Mouse (Mus musculus): ENCODE results near the gene Clpb. TPM values are rescaled to one million over a fixed set of nuclear protein-coding genes. Genes with fewer than 3 reads are reported as not detected.

Gene Clpb
- polyA plus RNA-seq, 1 experiment, result 41.2 TPM

- TF ChIP-seq GATA1 (IDR thresholded peaks at IDR 0.05; ENCODE audit: low read length), result no peak
These were observed 32.0 kb downstream of the Clpb start for GRCm38 (mm10) chr7:101695483-101695882.

DNA sequence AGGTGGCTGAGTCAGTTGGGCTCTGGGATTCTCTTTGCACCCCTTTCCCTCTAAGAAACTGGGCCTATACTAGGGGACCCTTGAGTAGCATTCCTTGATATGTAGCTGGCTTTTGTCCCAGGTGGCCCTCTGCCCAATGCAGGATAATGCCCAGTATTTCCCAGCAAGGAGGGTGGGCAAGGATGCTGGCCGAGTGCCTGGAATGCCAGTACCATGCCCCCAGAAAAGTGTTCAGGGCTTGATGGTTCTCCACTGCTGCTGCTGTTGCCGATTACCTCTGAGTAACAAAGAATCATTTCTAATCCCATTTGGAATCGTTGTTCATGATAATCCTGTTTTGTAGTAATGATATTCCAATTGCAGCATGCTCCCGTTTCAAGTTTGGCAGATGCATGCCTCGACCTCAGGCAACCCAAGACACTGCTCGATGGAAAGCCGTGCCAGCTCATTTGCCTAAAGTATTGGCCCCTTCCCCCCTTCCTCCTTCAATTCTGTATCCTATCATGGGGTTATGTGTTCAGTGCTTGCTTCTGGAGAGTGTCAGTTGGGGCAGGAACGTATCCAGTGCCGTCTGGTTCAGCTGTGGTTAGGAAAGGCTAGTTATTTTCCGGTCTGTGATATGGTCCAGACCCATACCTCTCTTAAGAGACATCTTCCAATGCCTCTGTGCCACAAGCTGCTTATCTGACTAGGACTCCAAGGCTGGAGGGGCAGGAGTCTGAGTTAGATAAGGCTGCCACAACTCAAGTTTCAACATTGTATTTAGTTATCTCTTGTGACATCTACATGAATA, 33.7 kb downstream of the Clpb start:
- TF ChIP-seq GATA1 (IDR thresholded peaks at IDR 0.05; ENCODE audit: low read length), result peak; percentile 87

DNA sequence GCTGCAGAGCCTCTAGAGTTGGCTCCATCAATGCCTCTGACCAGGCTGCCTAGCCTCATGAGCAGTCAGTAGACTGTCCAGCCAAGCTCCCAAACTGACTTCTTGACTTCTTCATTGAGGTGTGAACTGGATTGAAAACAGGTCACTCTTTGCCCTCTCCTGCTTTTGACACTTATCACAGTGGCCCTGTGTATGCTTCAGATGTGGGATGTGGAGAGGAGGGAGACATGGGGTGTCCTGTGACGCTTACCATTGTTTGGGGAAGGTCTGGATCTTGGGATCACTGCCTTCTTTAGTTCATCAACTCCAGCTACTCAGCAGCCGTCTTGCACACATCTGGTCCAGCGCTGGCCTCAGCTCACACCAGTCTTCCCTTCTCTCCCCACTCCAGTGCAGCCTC, 36.9 kb downstream of the Clpb start:
- TF ChIP-seq GATA1 (IDR thresholded peaks at IDR 0.05; ENCODE audit: low read length), result no peak

- TF ChIP-seq GATA1 (IDR thresholded peaks at IDR 0.05; ENCODE audit: low read length), result no peak
These were observed 39.3 kb downstream of the Clpb start for GRCm38 (mm10) chr7:101702706-101703105.

- TF ChIP-seq GATA1 (IDR thresholded peaks at IDR 0.05; ENCODE audit: low read length), result no peak
These were observed 46.2 kb downstream of the Clpb start for GRCm38 (mm10) chr7:101709586-101709985.

GRCm38 (mm10) chr7:101710236-101710635, 46.8 kb downstream of the Clpb start:
- no peak for TF ChIP-seq GATA1 (IDR thresholded peaks at IDR 0.05; ENCODE audit: low read length)

DNA sequence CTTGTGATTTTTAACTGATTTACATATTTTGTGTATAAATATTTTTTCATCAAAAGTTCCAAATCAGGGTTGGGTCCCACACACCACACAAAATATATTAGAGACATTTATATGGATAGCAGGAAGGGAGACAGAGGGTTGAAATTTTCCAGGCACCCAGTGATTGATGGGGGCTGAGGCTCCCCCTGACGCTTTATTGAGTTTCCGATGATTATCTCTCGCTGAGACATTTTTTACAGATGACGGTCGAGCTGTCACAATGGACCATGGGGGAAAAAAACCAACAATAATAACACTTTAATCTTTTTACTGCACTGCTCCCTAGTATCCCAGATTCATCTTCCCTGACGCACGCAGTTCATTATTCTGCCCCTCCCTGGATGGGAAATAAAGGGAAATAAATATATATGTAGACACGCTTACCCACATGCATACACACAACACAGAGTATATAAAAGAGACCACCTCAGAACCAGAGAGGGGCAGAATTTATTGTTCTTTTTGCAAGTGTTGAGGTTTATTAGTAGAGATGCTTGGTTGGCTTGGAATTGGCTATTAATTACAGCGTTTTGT, 50.5 kb downstream of the Clpb start:
- TF ChIP-seq GATA1 (IDR thresholded peaks at IDR 0.05; ENCODE audit: low read length), result no peak

DNA sequence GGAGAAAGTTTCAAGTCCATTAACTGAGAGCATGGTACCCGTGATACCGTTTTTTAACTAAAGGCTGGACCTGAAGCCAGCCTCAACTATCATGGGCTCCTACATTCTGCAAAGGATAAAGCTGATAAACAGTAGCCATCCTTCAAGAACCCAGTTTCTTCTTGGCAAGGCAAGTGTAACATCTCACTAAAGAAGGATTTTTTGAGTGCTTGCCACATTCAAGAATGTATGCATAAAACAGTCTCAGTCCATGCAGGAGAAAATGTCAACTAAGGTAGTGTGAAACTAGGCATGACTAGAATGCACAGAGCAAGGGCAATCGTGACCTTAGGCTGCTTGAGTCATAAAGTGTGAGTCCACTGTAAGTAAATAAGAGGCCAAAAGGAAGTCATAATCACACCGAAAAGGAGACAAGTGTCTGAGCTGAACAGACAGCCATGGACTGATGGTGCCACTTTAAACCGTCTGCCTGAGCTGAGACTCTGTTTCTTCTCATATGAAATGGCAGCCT, 51.7 kb downstream of the Clpb start:
- TF ChIP-seq GATA1 (IDR thresholded peaks at IDR 0.05; ENCODE audit: low read length), result no peak

DNA sequence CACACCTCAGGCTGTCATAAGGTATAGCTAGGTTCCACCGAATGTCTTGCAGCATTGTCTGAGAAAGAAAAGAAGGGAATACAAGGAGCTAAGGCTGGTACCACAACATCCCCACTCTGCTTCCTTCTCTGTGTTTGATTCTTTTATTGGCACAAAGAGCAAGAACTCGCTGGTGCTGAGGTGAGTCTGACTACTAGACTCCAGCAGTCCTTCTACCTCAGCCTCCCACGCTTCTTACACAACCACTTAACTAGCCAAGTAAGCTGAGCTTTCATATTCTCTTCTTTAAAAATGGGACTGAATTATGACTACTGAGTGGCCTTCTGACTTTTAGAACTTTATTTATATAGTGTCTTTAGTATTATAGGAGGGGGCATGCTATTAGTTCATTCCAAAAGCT, 56.9 kb downstream of the Clpb start:
- TF ChIP-seq GATA1 (IDR thresholded peaks at IDR 0.05; ENCODE audit: low read length), result no peak

- TF ChIP-seq GATA1 (IDR thresholded peaks at IDR 0.05; ENCODE audit: low read length), result no peak
These were observed 61.6 kb downstream of the Clpb start for GRCm38 (mm10) chr7:101725081-101725480.

DNA sequence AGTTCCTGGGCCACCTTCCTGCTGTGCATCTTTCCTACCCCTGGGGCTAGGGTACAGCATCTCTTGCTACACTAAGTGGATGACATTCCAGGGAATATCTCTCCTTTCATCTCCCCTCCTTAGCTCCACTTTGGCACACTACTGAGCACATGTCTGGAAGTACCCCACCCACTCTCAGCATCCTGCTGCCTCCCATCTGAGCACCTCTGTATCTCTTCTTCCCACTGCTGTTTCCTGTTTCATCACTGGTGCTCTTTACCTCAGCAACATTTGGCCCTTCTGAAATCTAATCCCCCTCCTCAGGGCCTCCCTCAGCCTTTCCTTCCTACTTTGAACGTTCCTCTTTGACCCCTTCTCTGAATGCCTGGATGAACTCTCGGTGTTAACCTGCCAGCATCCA, 63.5 kb downstream of the Clpb start:
- TF ChIP-seq GATA1 (IDR thresholded peaks at IDR 0.05; ENCODE audit: low read length), result no peak

- TF ChIP-seq GATA1 (IDR thresholded peaks at IDR 0.05; ENCODE audit: low read length), result no peak
These were observed 68.7 kb downstream of the Clpb start for GRCm38 (mm10) chr7:101732096-101732495.

DNA sequence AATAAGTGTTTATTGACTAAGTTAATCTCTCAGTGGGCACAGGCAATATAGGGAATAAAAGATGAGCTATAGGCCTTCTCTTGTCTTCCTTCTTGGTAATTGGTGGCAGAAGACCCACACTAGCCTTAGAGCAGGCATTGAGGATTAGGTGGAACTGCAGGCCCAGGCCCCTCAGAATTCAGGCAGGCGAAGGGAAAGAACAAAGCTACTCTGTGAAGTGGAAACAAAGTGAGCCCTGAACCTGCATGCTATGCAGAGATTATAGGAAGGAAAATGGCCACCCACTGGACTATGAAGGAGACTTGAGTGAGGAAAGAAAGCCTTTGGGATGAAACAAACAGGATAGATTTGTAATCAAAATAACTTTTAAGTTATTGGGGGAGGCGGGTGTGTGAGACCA, 69.6 kb downstream of the Clpb start:
- no peak for TF ChIP-seq GATA1 (IDR thresholded peaks at IDR 0.05; ENCODE audit: low read length)

GRCm38 (mm10) chr7:101735297-101735696, 71.9 kb downstream of the Clpb start:
- TF ChIP-seq GATA1 (IDR thresholded peaks at IDR 0.05; ENCODE audit: low read length), result no peak

- no peak for TF ChIP-seq GATA1 (IDR thresholded peaks at IDR 0.05; ENCODE audit: low read length)
These were observed 74.3 kb downstream of the Clpb start for GRCm38 (mm10) chr7:101737735-101738134.

- no peak for TF ChIP-seq GATA1 (IDR thresholded peaks at IDR 0.05; ENCODE audit: low read length)
These were observed 76.2 kb downstream of the Clpb start for GRCm38 (mm10) chr7:101739602-101740001.

DNA sequence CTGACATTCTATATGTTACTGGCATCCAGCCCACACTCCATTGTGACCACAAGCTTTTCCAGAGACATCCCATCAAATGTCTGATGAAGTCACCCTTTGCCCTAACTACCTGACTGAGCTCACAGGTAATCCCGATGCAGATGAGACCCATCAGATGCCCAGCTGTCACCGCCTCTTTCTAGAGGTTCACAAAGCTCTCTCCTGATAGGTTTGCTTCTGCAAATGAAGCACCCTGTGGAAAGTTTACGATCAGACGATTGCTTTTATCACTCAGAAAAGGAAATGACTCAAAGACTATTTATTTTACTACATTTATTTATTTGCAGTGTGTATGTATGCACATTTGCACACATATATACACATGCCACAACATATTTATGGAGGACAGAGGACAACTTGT, 80.1 kb downstream of the Clpb start:
- TF ChIP-seq GATA1 (IDR thresholded peaks at IDR 0.05; ENCODE audit: low read length), result no peak

All from G1E-ER4 (cell line).